Mouse (Mus musculus) liver, postnatal 0 days (tissue): ENCODE results near the gene Vps11.

ENCODE experiments used
- CTCF ChIP-seq: sonication (generic); IDR thresholded peaks from 2 replicates; pipeline ENCODE4 v1.5.1; 2016; ENCODE audit warnings: antibody characterized with exemption, low read depth
- EP300 ChIP-seq: IDR thresholded peaks from 2 replicates; pipeline ENCODE4 v1.6.1; 2016; ENCODE audit warnings: antibody characterized with exemption, low read depth, mild to moderate bottlenecking

- TF ChIP-seq CTCF (no peak), EP300 (no peak)
Observed at GRCm38 (mm10) chr9:44336093-44336406, 25.4 kb downstream of the Vps11 start.
